Mouse (Mus musculus) adrenal gland, postnatal 25 days (tissue): ENCODE measurements around the gene Bhlhe23. TPM values are rescaled to one million over a fixed set of nuclear protein-coding genes. Genes with fewer than 3 reads are reported as not detected.

ENCODE experiments used
- DNase-seq: peaks from one replicate; pipeline ENCODE4 v3.0.0; 2021; ENCODE audit warnings: mixed read lengths
- total RNA-seq: library from RNA; stranded (reverse); gene quantifications from 2 replicates; pipeline ENCODE4 v1.2.3, GENCODE M21; 2021

Gene Bhlhe23
- total RNA-seq, 1 experiment from 2014 or later, result not detected

DNA sequence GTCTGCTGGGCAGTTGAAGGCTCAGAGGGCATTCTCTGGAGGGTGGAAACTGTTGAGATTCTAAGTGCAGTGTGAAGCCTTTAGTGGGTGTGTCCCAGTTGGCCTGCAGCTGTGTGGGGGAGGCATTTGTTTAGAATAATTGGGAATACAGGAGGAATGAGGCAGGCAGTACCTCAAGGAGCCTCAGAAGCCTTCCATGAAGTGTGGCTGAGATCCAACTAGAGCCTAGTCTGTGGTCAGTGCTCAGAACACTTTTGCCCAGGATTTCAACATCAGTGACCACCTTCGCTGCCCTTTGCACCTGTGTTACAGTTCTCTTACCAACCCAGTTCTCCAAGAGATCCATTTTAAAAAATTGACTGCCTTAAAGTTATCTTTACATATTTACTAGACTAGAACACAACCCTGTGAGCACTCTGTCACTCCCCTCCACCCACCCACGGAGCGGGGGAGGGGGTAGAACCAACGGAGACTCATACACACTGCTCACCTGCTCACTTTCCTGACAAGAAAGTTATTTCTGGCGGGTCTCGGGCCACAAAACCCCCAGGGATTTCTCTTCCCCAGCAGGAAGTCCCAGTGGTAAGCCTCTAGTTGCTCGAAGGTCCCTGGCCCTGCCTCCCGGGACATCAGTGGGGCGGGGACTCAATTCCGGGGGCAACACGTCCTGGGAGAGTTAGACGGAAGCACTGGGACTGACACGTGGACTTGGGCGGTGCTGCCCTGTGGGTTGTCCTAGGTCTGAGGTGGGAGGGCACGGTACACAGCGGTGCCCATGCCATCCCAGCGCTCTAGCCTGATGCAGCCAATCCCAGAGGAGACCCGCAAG, 51.9 kb downstream of the Bhlhe23 start, which contains the start of gene Slc17a9:
Gene Slc17a9 (plus strand): TSS at position 679 of the 829 bp plus-strand sequence.
- peak; percentile 60 for DNase-seq

Other genes starting within 250 kb of the Bhlhe23 start
- gene Mrgbp, start 195.6 kb downstream of the Bhlhe23 start, total RNA-seq, result 17.7 and 22.3 TPM in 2 replicates
- 44.2 and 53.5 TPM in 2 replicates for gene Ogfr, start 187.7 kb downstream of the Bhlhe23 start, total RNA-seq
- gene Col9a3, start 179.1 kb downstream of the Bhlhe23 start, total RNA-seq, result 0.70 and 1.0 TPM in 2 replicates
- gene Tcfl5, start 134.2 kb downstream of the Bhlhe23 start, total RNA-seq, result not detected in 2 replicates
- gene Dido1, start 66.9 kb downstream of the Bhlhe23 start, total RNA-seq, result 49.8 and 53.0 TPM in 2 replicates
- gene Gid8, start 66.8 kb downstream of the Bhlhe23 start, total RNA-seq, result 63.0 and 72.3 TPM in 2 replicates
- 1.1 and 2.2 TPM in 2 replicates for gene Slc17a9, start 51.6 kb downstream of the Bhlhe23 start, total RNA-seq
- gene Ythdf1, start 144.0 kb upstream of the Bhlhe23 start, total RNA-seq, result 43.5 and 54.0 TPM in 2 replicates
- not detected in 2 replicates for gene Birc7, start 152.1 kb upstream of the Bhlhe23 start, total RNA-seq
- gene Nkain4, start 177.8 kb upstream of the Bhlhe23 start, total RNA-seq, result 2.2 and 2.7 TPM in 2 replicates
- gene Arfgap1, start 190.3 kb upstream of the Bhlhe23 start, total RNA-seq, result 48.6 and 65.6 TPM in 2 replicates
- gene Col20a1, start 209.6 kb upstream of the Bhlhe23 start, total RNA-seq, result 2.6 and 3.4 TPM in 2 replicates